Comparison of ENCODE assay signal across 8 mouse cellular contexts in the genomic region with DNA sequence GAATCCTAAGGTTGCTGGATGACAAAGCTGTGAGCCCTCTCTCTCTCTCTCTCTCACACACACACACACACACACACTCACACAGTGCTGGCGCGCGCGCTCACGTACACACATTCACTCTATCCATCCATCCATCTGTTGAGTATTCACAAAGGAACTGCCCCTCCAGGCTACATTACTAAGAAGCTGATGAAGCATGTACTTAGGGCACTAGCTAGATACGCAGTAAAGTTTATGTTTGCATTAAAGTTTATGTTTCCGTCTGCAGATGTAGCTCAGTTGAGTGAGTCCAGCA. TPM values are rescaled to one million over a fixed set of nuclear protein-coding genes. Genes with fewer than 3 reads are reported as not detected.
DNase-seq lines count a peak whose midpoint lies in the region; ATAC-seq and TF ChIP-seq lines count a peak whose summit lies in the region.

No protein-coding gene starts in this region.

- no peaks in the 10 kb centered on the region for H3K27me3 ChIP-seq in intestine, embryonic 14.5 days (replicated peaks; ENCODE audit: control insufficient read depth, insufficient read depth, low read length)
- no peaks in the 10 kb centered on the region for H3K27me3 ChIP-seq in myocyte (ENCODE audit: control insufficient read depth, insufficient read depth, insufficient read length)

- peak overlapping the region; percentile 96 for H3K4me2 ChIP-seq in intestine, embryonic 14.5 days (ENCODE audit: low read length)
- peak overlapping the region; percentile 95 for H3K4me2 ChIP-seq in myocyte (ENCODE audit: low read depth)

- H3K36me3 ChIP-seq in intestine, embryonic 14.5 days (ENCODE audit: control insufficient read depth, insufficient read depth, low read length) = 0 out of 2 replicates have a peak, but pooled peaks cover 6% of the 10 kb centered on the region
- no peaks in the 10 kb centered on the region for H3K36me3 ChIP-seq in myocyte (ENCODE audit: control insufficient read depth, insufficient read depth)

- H3K79me2 ChIP-seq in myocyte (ENCODE audit: control insufficient read depth, insufficient read depth) = no peaks in the 10 kb centered on the region

- no peaks in the 10 kb centered on the region for H3K9me3 ChIP-seq in intestine, embryonic 14.5 days (ENCODE audit: control insufficient read depth, low read length)

- no peak for TF ChIP-seq POLR2A in myocyte (IDR thresholded peaks at IDR 0.05; ENCODE audit: insufficient read length, low read depth)

- H3ac ChIP-seq in myocyte (ENCODE audit: control insufficient read depth, insufficient read length) = no peak overlapping the region

- TF ChIP-seq CTCF in left cerebral cortex, adult 2 months (IDR thresholded peaks at IDR 0.05) = no peak

- peaks cover 12% of the 10 kb centered on the region for H3K4me1 ChIP-seq in intestine, embryonic 14.5 days (replicated peaks; ENCODE audit: control insufficient read depth, insufficient read depth, low read length)

- 20% methylated on average over 7 of the region's 7 CpGs for WGBS in intestine, embryonic 14.5 days

- intact Hi-C loops in left cerebral cortex, adult 2 months (cut with DNase I) = loop anchor here (5.0 kb wide), 1 partner anchor 74 kb away; the partner anchor contains the start of gene Rimbp3
- intact Hi-C loops in left cerebral cortex, postnatal 10 days (cut with DNase I) = loop anchor here (5.0 kb wide), 1 partner anchor 144 kb away; the partner anchor contains the start of gene Tmem191c

- no peak for DNase-seq in left cerebral cortex, adult 2 months (ENCODE audit: extremely low spot score in 1 of 2, low spot score in 2 of 2)
- no peak for DNase-seq in left cerebral cortex, postnatal 10 days (ENCODE audit: extremely low spot score in 1 of 2, low spot score in 2 of 2)
- DNase-seq in embryo, embryonic 10.5 days (ENCODE audit: low spot score) = peak; percentile 60
- DNase-seq in intestine, embryonic 14.5 days (ENCODE audit: low spot score) = peak; percentile 56
- DNase-seq in kidney, adult 11 months = no peak
- DNase-seq in Muller cell, postnatal 12 days (ENCODE audit: inconsistent ontology term) = no peak

- H3K9ac ChIP-seq in intestine, embryonic 14.5 days (ENCODE audit: low read length) = peak overlapping the region; percentile 57

- no peak for ATAC-seq in intestine, embryonic 14.5 days (replicated peaks; ENCODE audit: low FRiP score, low TSS enrichment, low read depth)
- ATAC-seq in frontal cortex, adult (ENCODE audit: low TSS enrichment) = no peak

- peak overlapping the region; percentile 98 for H3K4me3 ChIP-seq in left cerebral cortex, adult 2 months
- H3K4me3 ChIP-seq in intestine, embryonic 14.5 days (ENCODE audit: low read depth, low read length) = peak overlapping the region; percentile 78
- peak overlapping the region; percentile 48 for H3K4me3 ChIP-seq in myocyte

- no peak overlapping the region for H3K27ac ChIP-seq in left cerebral cortex, adult 2 months
- H3K27ac ChIP-seq in intestine, embryonic 14.5 days (ENCODE audit: low read depth) = peak overlapping the region; percentile 62; the same call in 1 of the 2 replicates

TF ChIP-seq in myocyte, 11 proteins besides CTCF, POLR2A, EP300 and RAD21:
- TF ChIP-seq E2F4 (IDR thresholded peaks at IDR 0.05; ENCODE audit: insufficient read depth) (no peak), TCF12 (IDR thresholded peaks at IDR 0.05; ENCODE audit: insufficient read depth, poor library complexity, severe bottlenecking) (no peak), USF1 (IDR thresholded peaks at IDR 0.05; ENCODE audit: low read depth) (no peak), REST (IDR thresholded peaks at IDR 0.05; ENCODE audit: insufficient read depth, insufficient read length) (no peak), MYOG (IDR thresholded peaks at IDR 0.05; ENCODE audit: control insufficient read depth in 1 of 3, insufficient read depth in 1 of 3, insufficient read length in 2 of 3, low read depth in 2 of 3) (no peak), CEBPB (IDR thresholded peaks at IDR 0.05; ENCODE audit: insufficient read depth, poor library complexity, severe bottlenecking) (no peak), POLR2AphosphoS2 (IDR thresholded peaks at IDR 0.05; ENCODE audit: insufficient read length, low read depth) (no peak), MAX (IDR thresholded peaks at IDR 0.05; ENCODE audit: low read depth) (no peak)

RNA-seq across cellular contexts. Expression of gene Sdf2l1, which starts 0.7 kb away (rescaled TPM):
- total RNA-seq in left cerebral cortex, adult 2 months (2021) = 10 to 100 TPM; 20.2 to 25.2 TPM
- total RNA-seq in left cerebral cortex, postnatal 10 days (2021) = 10 to 100 TPM; 10.5 to 11.5 TPM
- polyA plus RNA-seq in intestine, embryonic 14.5 days (2014; fragmentation: Nextera tagmentation; extraction: Ambion mirVana) = 55.7 and 69.0 TPM in 2 replicates
- polyA plus RNA-seq in myocyte (2012; fragmentation: generic; extraction: Trizol) = 17.3 TPM

RNA-seq across cellular contexts. Expression of gene 2610318N02Rik, which starts 7.9 kb away (rescaled TPM):
- 1 to 10 TPM; 1.1 to 2.5 TPM for total RNA-seq in left cerebral cortex, adult 2 months (2021)
- 1 to 10 TPM; 2.6 to 3.6 TPM for total RNA-seq in left cerebral cortex, postnatal 10 days (2021)
- 38.5 TPM in 2 replicates for polyA plus RNA-seq in intestine, embryonic 14.5 days (2014; fragmentation: Nextera tagmentation; extraction: Ambion mirVana)
- polyA plus RNA-seq in myocyte (2012; fragmentation: generic; extraction: Trizol) = 13.5 TPM

RNA-seq across cellular contexts. Expression of gene Ydjc, which starts 11.6 kb away (rescaled TPM):
- total RNA-seq in left cerebral cortex, adult 2 months (2021) = 10 to 100 TPM; 24.0 to 25.4 TPM
- 10 to 100 TPM; 49.7 to 52.4 TPM for total RNA-seq in left cerebral cortex, postnatal 10 days (2021)
- polyA plus RNA-seq in intestine, embryonic 14.5 days (2014; fragmentation: Nextera tagmentation; extraction: Ambion mirVana) = 25.2 and 31.0 TPM in 2 replicates
- polyA plus RNA-seq in myocyte (2012; fragmentation: generic; extraction: Trizol) = 8.2 TPM

RNA-seq across cellular contexts. Expression of gene Ccdc116, which starts 14.2 kb away (rescaled TPM):
- 1 to 10 TPM; 1.3 to 2.1 TPM for total RNA-seq in left cerebral cortex, adult 2 months (2021)
- 1 to 10 TPM; 7.7 to 8.7 TPM for total RNA-seq in left cerebral cortex, postnatal 10 days (2021)
- polyA plus RNA-seq in intestine, embryonic 14.5 days (2014; fragmentation: Nextera tagmentation; extraction: Ambion mirVana) = 2.0 and 2.2 TPM in 2 replicates
- 0.17 TPM for polyA plus RNA-seq in myocyte (2012; fragmentation: generic; extraction: Trizol)

RNA-seq across cellular contexts. Expression of gene Ppil2, which starts 21.8 kb away (rescaled TPM):
- 10 to 100 TPM; 85.3 to 89.8 TPM for total RNA-seq in left cerebral cortex, adult 2 months (2021)
- 10 to 100 TPM; 84.6 to 87.7 TPM for total RNA-seq in left cerebral cortex, postnatal 10 days (2021)
- 126 and 140 TPM in 2 replicates for polyA plus RNA-seq in intestine, embryonic 14.5 days (2014; fragmentation: Nextera tagmentation; extraction: Ambion mirVana)
- polyA plus RNA-seq in myocyte (2012; fragmentation: generic; extraction: Trizol) = 48.5 TPM

Comparison
In these comparisons a context has a peak if more than half of its experiments do, and no peak if none do; other contexts are left out.
1. DNase-seq: peak in embryo, embryonic 10.5 days (single experiment) and intestine, embryonic 14.5 days (single experiment); none in left cerebral cortex, adult 2 months (0 of 2), left cerebral cortex, postnatal 10 days (0 of 2), kidney, adult 11 months (single experiment) and Muller cell, postnatal 12 days (single experiment).
2. H3K4me3 ChIP-seq: peak in every context shown above with its lines; median percentile 98 in left cerebral cortex, adult 2 months; 78 in intestine, embryonic 14.5 days; 48 in myocyte.